ENCODE assay signal across 15 mouse cellular contexts in genomic region chr16:17243731-17244130, GRCm38 (mm10). TPM values are rescaled to one million over a fixed set of nuclear protein-coding genes. Genes with fewer than 3 reads are reported as not detected.
DNase-seq lines count a peak whose midpoint lies in the region; ATAC-seq lines count a peak whose summit lies in the region.
"Had no signal": no experiment of that assay in that cellular context is flagged by ENCODE, and none has a peak within 500 bp of the region (broad histone marks: within the 10 kb centered on the region; RNA-seq: fewer than 3 reads in every experiment).

No protein-coding gene starts in this region.

- no peaks in the 10 kb centered on the region for H3K36me3 ChIP-seq in lung, embryonic 16.5 days (ENCODE audit: control insufficient read depth, insufficient read depth, low read length)
- H3K36me3 ChIP-seq in intestine, embryonic 16.5 days (ENCODE audit: control insufficient read depth, insufficient read depth, low read length), result no peaks in the 10 kb centered on the region
- H3K36me3 ChIP-seq in liver, embryonic 16.5 days (ENCODE audit: control insufficient read depth, insufficient read depth), result no peaks in the 10 kb centered on the region
- H3K36me3 ChIP-seq: heart, embryonic 13.5 days had no signal

- no peak overlapping the region for H3K9ac ChIP-seq in lung, embryonic 16.5 days (ENCODE audit: low read length)
- no peak overlapping the region; the same call in 1 of the 2 replicates for H3K9ac ChIP-seq in intestine, embryonic 16.5 days (ENCODE audit: low read depth, low read length)
- H3K9ac ChIP-seq in liver, embryonic 16.5 days (ENCODE audit: low read depth, low read length), result no peak overlapping the region
- H3K9ac ChIP-seq: heart, embryonic 13.5 days had no signal

- peaks cover 21% of the 10 kb centered on the region for H3K4me1 ChIP-seq in lung, embryonic 16.5 days (replicated peaks; ENCODE audit: control insufficient read depth, insufficient read depth, low read length)
- H3K4me1 ChIP-seq in intestine, embryonic 16.5 days (ENCODE audit: control insufficient read depth, insufficient read depth, low read length), result peaks cover 33% of the 10 kb centered on the region
- H3K4me1 ChIP-seq in liver, embryonic 16.5 days (ENCODE audit: control insufficient read depth, low read depth, low read length), result peaks cover 31% of the 10 kb centered on the region

- ATAC-seq in lung, embryonic 16.5 days (ENCODE audit: low read depth), result 0 out of 2 replicates have a peak, but pooled peaks have one; percentile 15
- ATAC-seq in intestine, embryonic 16.5 days, result peak; percentile 89
- peak; percentile 91 for ATAC-seq in liver, embryonic 16.5 days (ENCODE audit: low read depth)
- ATAC-seq: forebrain, embryonic 16.5 days; hindbrain, postnatal 0 days had no signal

- no peak overlapping the region for H3K4me3 ChIP-seq in lung, embryonic 16.5 days (ENCODE audit: low read length)
- no peak overlapping the region for H3K4me3 ChIP-seq in intestine, embryonic 16.5 days (ENCODE audit: low read length)
- H3K4me3 ChIP-seq in liver, embryonic 16.5 days (ENCODE audit: low read depth, low read length), result no peak overlapping the region
- H3K4me3 ChIP-seq: heart, embryonic 13.5 days had no signal

- WGBS in lung, embryonic 16.5 days, result 24% methylated on average over 1 of the region's 1 CpGs
- WGBS in intestine, embryonic 16.5 days, result 29% methylated on average over 1 of the region's 1 CpGs
- 27% methylated on average over 1 of the region's 1 CpGs for WGBS in liver, embryonic 16.5 days (ENCODE audit: insufficient replicate concordance)

- H3K4me2 ChIP-seq in lung, embryonic 16.5 days (ENCODE audit: low read depth, low read length), result no peak overlapping the region
- H3K4me2 ChIP-seq in intestine, embryonic 16.5 days (ENCODE audit: low read depth, low read length), result 0 out of 2 replicates have a peak overlapping the region, but pooled peaks have one; percentile 28
- H3K4me2 ChIP-seq in liver, embryonic 16.5 days (ENCODE audit: low read depth, low read length), result 0 out of 2 replicates have a peak overlapping the region, but pooled peaks have one; percentile 14
- H3K4me2 ChIP-seq: heart, embryonic 13.5 days had no signal

- peak overlapping the region; percentile 67 for H3K27ac ChIP-seq in lung, embryonic 16.5 days (ENCODE audit: low read length)
- H3K27ac ChIP-seq in intestine, embryonic 16.5 days (ENCODE audit: low read length), result peak overlapping the region; percentile 25; the same call in 1 of the 2 replicates
- H3K27ac ChIP-seq in liver, embryonic 16.5 days (ENCODE audit: low read length), result peak overlapping the region; percentile 81
- H3K27ac ChIP-seq: heart, embryonic 13.5 days; hindbrain, postnatal 0 days had no signal

- no peaks in the 10 kb centered on the region for H3K27me3 ChIP-seq in lung, embryonic 16.5 days (ENCODE audit: control insufficient read depth, insufficient read depth, low read depth, low read length)
- no peaks in the 10 kb centered on the region for H3K27me3 ChIP-seq in intestine, embryonic 16.5 days (replicated peaks; ENCODE audit: control insufficient read depth, insufficient read depth, low read length)
- no peaks in the 10 kb centered on the region for H3K27me3 ChIP-seq in liver, embryonic 16.5 days (ENCODE audit: control insufficient read depth, insufficient read depth, low read depth, low read length)
- H3K27me3 ChIP-seq: heart, embryonic 13.5 days had no signal

- DNase-seq in lung, adult 18-20 months, result no peak
- no peak for DNase-seq in cerebellum, adult 9-10 months
- DNase-seq in retina, embryonic 14.5 days (ENCODE audit: low spot score), result no peak
- DNase-seq in kidney, adult 18-20 months, result no peak
- DNase-seq: adrenal gland, postnatal 10 days; cerebellum, adult 11 months; layer of hippocampus, postnatal 36 days; lung, adult 2 months; thymus, adult 18-20 months had no signal

- H3K9me3 ChIP-seq in lung, embryonic 16.5 days (ENCODE audit: control insufficient read depth, low read length), result no peaks in the 10 kb centered on the region
- H3K9me3 ChIP-seq in intestine, embryonic 16.5 days (ENCODE audit: control insufficient read depth, low read length), result no peaks in the 10 kb centered on the region
- no peaks in the 10 kb centered on the region for H3K9me3 ChIP-seq in liver, embryonic 16.5 days (replicated peaks; ENCODE audit: control insufficient read depth, low read length)
- H3K9me3 ChIP-seq: heart, embryonic 13.5 days had no signal

RNA-seq across cellular contexts. Expression of gene Hic2, which starts 10.4 kb away (rescaled TPM):
- 4.1 and 4.5 TPM in 2 replicates for polyA plus RNA-seq in lung, embryonic 16.5 days (2015; fragmentation: Nextera tagmentation; extraction: Ambion mirVana)
- 5.3 and 5.5 TPM in 2 replicates for polyA plus RNA-seq in intestine, embryonic 16.5 days (2015; fragmentation: Nextera tagmentation; extraction: Ambion mirVana)
- 3.0 and 3.4 TPM in 2 replicates for polyA plus RNA-seq in liver, embryonic 16.5 days (2015; fragmentation: Nextera tagmentation; extraction: Ambion mirVana)

RNA-seq across cellular contexts. Expression of gene Tmem191c, which starts 32.1 kb away (rescaled TPM):
- 8.5 and 9.7 TPM in 2 replicates for polyA plus RNA-seq in lung, embryonic 16.5 days (2015; fragmentation: Nextera tagmentation; extraction: Ambion mirVana)
- 14.5 and 15.2 TPM in 2 replicates for polyA plus RNA-seq in intestine, embryonic 16.5 days (2015; fragmentation: Nextera tagmentation; extraction: Ambion mirVana)
- polyA plus RNA-seq in liver, embryonic 16.5 days (2015; fragmentation: Nextera tagmentation; extraction: Ambion mirVana), result 2.9 and 4.0 TPM in 2 replicates

RNA-seq across cellular contexts. Expression of gene Rimbp3, which starts 35.3 kb away (rescaled TPM):
- polyA plus RNA-seq in lung, embryonic 16.5 days (2015; fragmentation: Nextera tagmentation; extraction: Ambion mirVana), result 0.16 and 0.20 TPM in 2 replicates
- polyA plus RNA-seq in intestine, embryonic 16.5 days (2015; fragmentation: Nextera tagmentation; extraction: Ambion mirVana), result 0.48 and 0.49 TPM in 2 replicates
- polyA plus RNA-seq in liver, embryonic 16.5 days (2015; fragmentation: Nextera tagmentation; extraction: Ambion mirVana), result 0.04 and 0.05 TPM in 2 replicates

RNA-seq across cellular contexts. Expression of gene Ube2l3, which starts 41.3 kb away (rescaled TPM):
- polyA plus RNA-seq in lung, embryonic 16.5 days (2015; fragmentation: Nextera tagmentation; extraction: Ambion mirVana), result 330 and 339 TPM in 2 replicates
- 358 and 374 TPM in 2 replicates for polyA plus RNA-seq in intestine, embryonic 16.5 days (2015; fragmentation: Nextera tagmentation; extraction: Ambion mirVana)
- 164 and 179 TPM in 2 replicates for polyA plus RNA-seq in liver, embryonic 16.5 days (2015; fragmentation: Nextera tagmentation; extraction: Ambion mirVana)

Comparison
In these comparisons a context has a peak if more than half of its experiments do, and no peak if none do; other contexts are left out.
1. ATAC-seq: peak in every context shown above with its lines; median percentile 91 in liver, embryonic 16.5 days; 89 in intestine, embryonic 16.5 days; 15 in lung, embryonic 16.5 days.
2. H3K27ac ChIP-seq: peak in every context shown above with its lines; median percentile 81 in liver, embryonic 16.5 days; 67 in lung, embryonic 16.5 days; 25 in intestine, embryonic 16.5 days.